Mouse (Mus musculus) megakaryocyte progenitor cell, adult 5-6 weeks (primary cell): ENCODE results near the gene Rcan3. TPM values are rescaled to one million over a fixed set of nuclear protein-coding genes. Genes with fewer than 3 reads are reported as not detected.

Experiments
- total RNA-seq, 2 experiments: library from RNA; stranded (forward) in 1 of 2; stranded (reverse) in 1 of 2; fragments of 157-497, 149-512 nt in 1 of 2; fragments of 200-1000 nt in 1 of 2; gene quantifications; 2 replicates each; pipeline versions ENCODE4 v1.2.3 to v1.2.4; 2015 to 2017

Gene Rcan3
- total RNA-seq, 2 experiments from 2014 or later, result 4.1 to 5.6 TPM

Other genes with a start within 250 kb of the Rcan3 start
- 28.2 and 34.1 TPM in 2 replicates for gene Clic4, start 161.0 kb downstream of the Rcan3 start, total RNA-seq (2015)
- 29.9 and 35.1 TPM in 2 replicates for gene Clic4, start 161.0 kb downstream of the Rcan3 start, total RNA-seq (2017)
- gene Srrm1, start 80.5 kb downstream of the Rcan3 start, total RNA-seq (2015), result 204 and 218 TPM in 2 replicates
- gene Srrm1, start 80.5 kb downstream of the Rcan3 start, total RNA-seq (2017), result 112 and 141 TPM in 2 replicates
- gene Ncmap, start 35.6 kb downstream of the Rcan3 start, total RNA-seq (2015), result 0.25 TPM in 1 of 2 replicates, not detected in the other
- not detected in 2 replicates for gene Ncmap, start 35.6 kb downstream of the Rcan3 start, total RNA-seq (2017)
- 0.12 TPM in 1 of 2 replicates, not detected in the other for gene Stpg1, start 60.9 kb upstream of the Rcan3 start, total RNA-seq (2015)
- gene Stpg1, start 60.9 kb upstream of the Rcan3 start, total RNA-seq (2017), result not detected in 2 replicates
- gene Nipal3, start 61.2 kb upstream of the Rcan3 start, total RNA-seq (2015), result 4.1 and 6.6 TPM in 2 replicates
- 18.8 and 23.3 TPM in 2 replicates for gene Nipal3, start 61.2 kb upstream of the Rcan3 start, total RNA-seq (2017)
- gene Grhl3, start 139.8 kb upstream of the Rcan3 start, total RNA-seq (2015), result not detected in 2 replicates
- not detected in 2 replicates for gene Grhl3, start 139.8 kb upstream of the Rcan3 start, total RNA-seq (2017)